Mouse (Mus musculus) cerebellum, adult 2 months (tissue): ENCODE data around the gene Tnfsf15.

ENCODE experiments used
- CTCF ChIP-seq: fragments of 200-500 bp; IDR thresholded peaks from 2 replicates; pipeline ENCODE4 v1.5.1; 2011; ENCODE audit warnings: low read depth, mild to moderate bottlenecking, control low read depth, low read length, moderate library complexity, borderline replicate concordance; ENCODE audit not compliant: insufficient read depth
- POLR2A ChIP-seq: fragments of 200-500 bp; IDR thresholded peaks from 2 replicates; pipeline ENCODE4 v1.6.1; 2011; ENCODE audit warnings: low read length, control low read depth, borderline replicate concordance; ENCODE audit not compliant: insufficient read depth

GRCm38 (mm10) chr4:63685253-63685525 is 59.7 kb downstream of the Tnfsf15 start:
- no peak for TF ChIP-seq POLR2A
- no peak for TF ChIP-seq CTCF
